Mouse (Mus musculus) spleen, adult 2 months (tissue): ENCODE data around the gene Iqsec2.

Experiments
- CTCF ChIP-seq: fragments of 200-500 bp; IDR thresholded peaks from 2 replicates; pipeline ENCODE4 v1.5.1; 2011; ENCODE audit warnings: mild to moderate bottlenecking, inconsistent platforms; ENCODE audit not compliant: insufficient read depth, insufficient read length, insufficient replicate concordance; ENCODE audit errors: extremely low read depth
- POLR2A ChIP-seq: fragments of 200-500 bp; IDR thresholded peaks from 2 replicates; pipeline ENCODE4 v1.6.1; 2011; ENCODE audit warnings: low read depth, low read length, inconsistent platforms

DNA sequence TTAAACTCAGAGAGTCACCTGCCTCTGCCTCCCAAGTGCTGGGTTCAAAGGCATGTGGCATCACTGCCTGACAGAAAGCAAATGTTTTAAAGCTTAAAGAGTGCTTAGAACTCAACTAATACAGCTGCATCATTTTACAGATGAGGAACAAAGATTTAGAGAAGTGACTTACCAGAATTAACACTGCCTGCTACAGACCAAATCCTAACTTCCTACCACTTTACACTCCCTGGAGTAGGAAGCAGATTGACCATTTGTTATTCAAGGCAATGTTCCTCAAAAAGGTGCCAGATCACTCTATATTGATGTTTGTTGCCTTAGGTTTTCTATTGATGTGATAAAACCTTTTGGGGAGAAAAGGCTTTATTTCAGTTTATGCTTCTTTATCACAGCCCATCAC lies 20.0 kb downstream of the Iqsec2 start:
- no peak for TF ChIP-seq CTCF
- TF ChIP-seq POLR2A, result no peak
